Mouse (Mus musculus): ENCODE data around the gene Gm11492. TPM values are rescaled to one million over a fixed set of nuclear protein-coding genes. Genes with fewer than 3 reads are reported as not detected.

Gene Gm11492
- total RNA-seq, 2 experiments from 2014 or later, result not detected

DNA sequence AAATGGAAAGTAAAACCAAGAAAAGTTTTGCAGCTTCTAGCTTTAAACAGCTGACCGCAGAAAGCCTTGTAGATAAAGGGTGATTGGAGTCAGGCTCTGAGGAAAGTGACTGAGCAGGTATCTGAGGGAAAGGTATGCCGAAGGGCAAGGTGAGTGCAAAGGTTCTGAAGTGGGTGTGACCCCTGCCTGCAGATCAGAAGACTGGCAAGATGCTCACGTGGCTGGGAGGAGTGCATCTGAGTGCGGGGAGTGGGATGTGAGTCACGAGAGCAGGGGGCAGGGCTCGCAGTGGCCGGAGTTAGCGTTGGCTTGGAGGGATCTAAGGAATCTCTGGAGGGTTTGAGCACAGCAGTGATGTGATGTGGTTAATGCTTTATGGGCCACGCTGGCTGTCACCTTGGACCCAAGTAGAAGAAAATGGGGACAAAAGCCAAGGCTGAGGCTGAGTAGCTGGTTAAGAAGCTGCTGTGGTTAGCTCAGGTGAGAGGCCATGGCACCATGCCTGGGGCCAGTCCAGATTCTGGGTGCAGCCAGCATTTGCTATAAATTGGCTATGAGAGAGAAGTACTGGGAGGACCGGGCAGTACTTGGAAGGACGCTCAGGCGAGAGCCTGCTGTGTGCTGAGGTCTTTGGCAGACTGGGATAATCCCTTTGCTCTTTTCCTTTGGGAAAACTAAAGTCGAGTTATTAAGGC, 33.1 kb downstream of the Gm11492 start:
- no peak for DNase-seq (ENCODE audit: low spot score in 2 of 2)

DNA sequence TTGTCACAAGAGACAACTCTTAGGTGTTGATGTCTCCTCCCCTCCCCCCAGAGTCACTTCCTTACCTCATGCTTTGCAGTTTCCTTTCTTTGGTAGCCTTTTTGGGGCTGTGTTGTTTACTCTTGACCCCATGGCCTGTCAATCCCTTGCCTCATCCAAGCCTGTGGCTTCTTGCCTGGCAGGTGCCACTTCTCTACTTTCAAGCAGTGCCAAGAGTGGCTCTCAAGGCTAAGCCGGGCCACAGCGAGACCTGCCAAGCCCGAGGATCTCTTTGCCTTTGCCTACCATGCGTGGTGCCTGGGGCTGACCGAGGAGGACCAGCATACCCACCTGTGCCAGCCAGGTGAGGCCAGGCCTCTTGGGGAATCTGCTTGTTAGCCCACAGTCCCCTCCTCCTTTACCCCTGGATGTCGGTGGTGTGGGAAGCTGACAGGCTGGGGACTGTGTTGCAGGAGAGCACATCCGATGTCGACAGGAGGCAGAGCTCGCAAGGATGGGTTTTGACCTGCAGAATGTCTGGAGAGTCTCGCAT, 33.9 kb downstream of the Gm11492 start:
- DNase-seq (ENCODE audit: low spot score in 2 of 2), result no peak

DNA sequence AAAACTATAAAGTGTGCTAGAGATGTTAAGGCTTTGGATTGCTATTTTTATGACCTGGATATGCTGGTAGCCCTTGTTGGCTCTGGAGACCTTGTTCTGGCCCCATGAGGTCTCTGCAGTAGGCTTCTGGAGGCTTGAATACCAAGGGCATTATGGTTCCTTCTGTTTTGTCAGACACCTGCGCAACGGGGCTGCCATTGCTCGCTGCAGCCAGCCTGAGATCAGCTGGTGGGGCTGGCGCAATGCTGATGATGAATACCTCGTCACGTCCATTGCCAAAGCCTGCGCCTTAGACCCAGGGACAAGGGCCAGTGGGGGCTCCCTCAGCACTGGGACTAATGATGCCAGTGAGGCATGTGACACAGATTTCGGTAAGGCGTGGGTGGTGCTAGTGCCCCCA, 35.8 kb downstream of the Gm11492 start:
- DNase-seq (ENCODE audit: low spot score in 2 of 2), result no peak

DNA sequence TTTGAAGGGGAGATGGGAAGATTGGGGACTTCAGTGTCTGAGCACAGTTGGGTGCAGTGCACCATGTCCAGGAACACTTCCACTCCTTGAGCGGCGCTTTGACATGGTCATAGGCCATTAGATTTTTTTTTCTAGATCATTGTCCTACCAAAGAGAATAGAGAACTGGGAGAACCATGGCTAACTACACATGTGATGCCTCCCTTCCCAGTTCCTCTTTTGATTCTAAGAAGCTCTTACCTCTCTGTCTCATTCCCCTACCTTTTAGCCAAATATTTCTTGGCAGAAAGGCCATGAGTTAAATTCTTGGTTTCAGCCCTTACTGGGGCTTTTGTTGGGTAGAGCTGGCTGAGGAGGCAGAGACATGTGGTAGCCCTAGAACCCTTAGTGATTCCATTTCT, 37.1 kb downstream of the Gm11492 start:
- no peak for DNase-seq (ENCODE audit: low spot score in 2 of 2)

DNA sequence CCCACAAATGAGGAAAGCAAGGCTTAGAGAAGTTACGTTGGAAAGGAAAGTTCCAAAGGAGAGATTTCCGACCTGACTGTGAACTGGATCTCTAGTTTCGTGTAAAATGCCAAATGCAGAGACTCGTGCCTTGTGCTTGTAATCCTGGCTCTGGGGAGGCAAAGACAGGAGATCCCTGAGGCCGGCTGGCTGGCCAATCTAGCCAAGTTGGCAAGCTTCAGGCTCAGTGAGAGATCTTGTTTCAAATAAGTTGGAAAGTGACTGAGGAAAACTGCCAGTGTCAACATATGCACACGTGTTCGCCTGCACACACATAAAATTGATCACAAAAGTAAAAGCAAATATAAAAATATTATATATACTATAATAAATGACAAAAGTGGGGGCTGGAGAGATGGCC, 42.8 kb downstream of the Gm11492 start:
- no peak for DNase-seq (ENCODE audit: low spot score in 2 of 2)

DNA sequence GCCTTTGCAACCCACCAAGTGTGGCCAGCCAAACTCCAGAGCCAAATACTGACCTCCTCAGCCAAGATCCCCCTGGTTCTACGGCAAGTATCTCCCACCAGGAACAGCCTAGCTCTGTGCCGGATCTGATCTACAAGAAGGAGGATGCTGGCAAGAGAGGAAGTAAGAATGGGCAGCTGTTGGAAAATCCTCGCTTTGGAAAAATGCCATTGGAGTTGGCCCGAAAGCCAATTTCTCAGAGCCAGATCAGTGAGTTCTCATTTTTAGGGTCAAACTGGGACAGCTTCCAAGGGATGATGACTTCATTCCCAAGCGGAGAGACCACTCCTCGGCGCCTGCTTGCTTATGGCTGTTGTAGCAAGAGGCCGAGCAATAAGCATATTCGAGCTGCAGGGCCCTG, 45.1 kb downstream of the Gm11492 start:
- DNase-seq (ENCODE audit: low spot score in 2 of 2), result no peak

DNA sequence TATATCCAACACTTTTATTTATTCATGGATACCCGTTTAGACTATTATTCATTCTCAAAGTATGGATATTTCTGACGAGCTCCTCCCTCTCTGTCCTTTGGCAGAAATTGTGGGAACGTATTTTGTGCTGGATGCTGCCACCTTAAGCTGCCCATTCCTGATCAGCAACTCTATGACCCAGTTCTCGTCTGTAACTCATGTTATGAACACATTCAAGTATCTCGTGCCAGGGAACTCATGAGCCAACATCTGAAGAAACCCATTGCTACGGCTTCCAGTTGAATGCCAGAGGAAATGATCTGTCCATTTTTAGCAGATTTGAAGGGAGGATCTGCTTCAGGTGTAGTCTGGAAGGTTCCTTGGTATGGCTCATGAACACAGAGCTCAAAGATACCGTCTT, 47.5 kb downstream of the Gm11492 start:
- DNase-seq (ENCODE audit: low spot score in 2 of 2), result no peak

DNA sequence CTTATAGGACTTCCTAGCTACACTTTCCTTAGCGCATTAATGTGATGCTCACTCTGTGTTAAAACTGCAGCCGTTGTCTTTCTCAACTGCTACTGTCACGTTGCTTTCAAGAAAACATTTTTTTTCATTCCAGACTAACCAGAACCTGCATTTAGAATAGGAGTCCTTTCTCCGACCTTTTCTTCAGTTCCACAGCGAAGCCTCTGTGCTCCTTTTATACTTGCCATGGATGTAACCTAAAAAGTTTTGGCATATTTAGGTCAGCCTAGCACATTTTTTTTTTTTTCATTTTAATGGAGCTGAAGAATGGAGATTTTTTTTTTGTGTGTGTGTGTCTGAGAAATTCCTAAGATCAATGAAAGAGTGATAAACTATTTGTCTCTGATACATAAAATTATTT, 49.1 kb downstream of the Gm11492 start:
- no peak for DNase-seq (ENCODE audit: low spot score in 2 of 2)

DNA sequence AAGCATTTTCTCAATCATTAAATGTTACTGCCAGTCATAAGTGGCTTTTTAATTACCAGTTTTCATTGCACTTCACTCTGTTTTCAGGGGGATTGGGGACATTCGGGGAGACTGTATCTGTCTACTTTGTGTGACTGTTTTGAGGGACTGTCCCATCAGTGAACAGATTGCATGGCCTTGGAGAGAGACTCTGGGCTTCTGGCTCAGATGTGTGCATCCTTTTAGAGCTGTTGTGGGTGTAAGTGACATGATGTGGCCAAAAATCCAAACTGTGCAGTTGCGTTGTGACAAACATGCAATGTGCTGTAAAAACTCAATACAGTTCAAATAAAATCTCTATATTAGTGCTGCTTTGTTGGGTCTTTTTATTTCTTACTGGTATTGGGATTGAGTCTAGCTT, 49.5 kb downstream of the Gm11492 start:
- no peak for DNase-seq (ENCODE audit: low spot score in 2 of 2)

DNA sequence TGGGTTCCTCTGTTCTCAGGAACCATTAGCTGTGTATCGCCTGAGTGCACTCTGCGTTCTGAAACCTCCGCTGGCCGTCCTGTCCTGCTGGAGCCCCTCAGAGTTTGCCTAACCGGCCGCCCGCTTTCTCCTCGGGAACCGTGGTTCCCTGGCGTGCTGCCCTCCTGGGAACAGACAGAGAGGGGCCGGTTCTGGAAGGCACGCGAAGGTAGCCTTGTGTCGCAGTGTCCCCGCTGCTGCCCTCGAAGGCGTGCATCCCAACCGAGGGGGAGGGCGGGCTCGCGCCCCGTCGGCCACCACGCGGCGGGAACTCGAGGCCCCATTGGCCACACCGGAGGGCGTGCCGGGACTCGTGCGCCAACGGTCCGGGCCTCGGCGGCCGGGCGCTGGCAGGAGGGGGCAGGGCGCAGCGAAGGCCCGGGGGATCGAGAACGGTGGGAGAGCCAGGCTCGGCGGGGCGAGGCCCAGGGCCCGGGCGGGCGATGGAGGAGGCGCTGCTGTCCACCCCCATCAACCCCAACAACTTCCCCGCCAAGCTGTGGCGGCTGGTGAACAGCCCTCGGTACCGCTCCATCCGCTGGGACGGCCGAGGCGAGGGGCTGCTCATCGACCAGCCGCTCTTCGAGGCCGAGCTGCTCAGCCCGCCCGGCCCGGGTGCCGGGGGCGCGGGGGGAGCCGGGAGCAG, 50.5 kb downstream of the Gm11492 start, which contains the start of gene Hsf5:
TSS of gene Hsf5 (plus strand) at position 375 of the 685 bp plus-strand sequence.
- DNase-seq (ENCODE audit: low spot score in 2 of 2), result no peak

DNA sequence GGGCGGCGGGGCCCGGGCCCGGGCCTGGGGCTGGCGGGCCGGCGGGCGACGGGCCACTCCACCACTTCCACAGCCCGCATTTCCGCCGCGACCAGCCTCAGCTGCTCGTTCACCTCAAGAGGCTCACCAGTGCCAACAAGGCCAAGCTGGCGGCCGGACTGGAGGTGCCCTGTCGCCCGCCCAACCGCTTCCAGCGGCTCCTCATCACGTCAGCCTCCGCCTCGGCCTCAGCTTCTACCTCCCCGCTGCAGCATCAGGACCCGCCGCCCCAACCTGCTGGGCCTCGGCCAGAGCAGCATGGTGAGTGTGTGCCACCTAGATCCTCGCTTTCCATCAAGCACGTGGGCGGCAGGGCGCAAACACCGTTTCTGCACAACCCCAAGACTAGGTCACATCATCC, 51.2 kb downstream of the Gm11492 start:
- no peak for DNase-seq (ENCODE audit: low spot score in 2 of 2)

Other genes starting within 250 kb of the Gm11492 start
- under 1 TPM; 0.71 to 0.86 TPM for gene Ppm1e, start 207.6 kb upstream of the Gm11492 start, total RNA-seq (2021)
- gene Rad51c, start 161.7 kb upstream of the Gm11492 start, total RNA-seq (2021), result 1 to 10 TPM; 3.9 to 4.6 TPM
- 1 to 10 TPM; 1.0 to 1.3 TPM for gene Tex14, start 161.6 kb upstream of the Gm11492 start, total RNA-seq (2021)
- 10 to 100 TPM; 59.0 to 78.8 TPM for gene Sept4, start 2.2 kb downstream of the Gm11492 start, total RNA-seq (2021)
- gene Mtmr4, start 25.5 kb downstream of the Gm11492 start, total RNA-seq (2021), result 10 to 100 TPM; 21.5 to 22.4 TPM
- gene Hsf5, start 50.5 kb downstream of the Gm11492 start, total RNA-seq (2021), result under 1 TPM; 0.10 to 0.17 TPM
- gene Rnf43, start 96.1 kb downstream of the Gm11492 start, total RNA-seq (2021), result under 1 TPM; 0.17 to 0.29 TPM
- gene Supt4a, start 170.9 kb downstream of the Gm11492 start, total RNA-seq (2021), result 10 to 100 TPM; 52.1 to 55.5 TPM
- under 1 TPM; 0.18 to 0.39 TPM for gene Tspoap1, start 193.9 kb downstream of the Gm11492 start, total RNA-seq (2021)
- gene Mpo, start 226.9 kb downstream of the Gm11492 start, total RNA-seq (2021), result under 1 TPM; 0.34 to 0.93 TPM

All from gastrocnemius, postnatal 4 days (tissue).